8 mouse cellular contexts compared by ENCODE assay signal in genomic region chr5:35583221-35583783, GRCm38 (mm10). TPM values are rescaled to one million over a fixed set of nuclear protein-coding genes. Genes with fewer than 3 reads are reported as not detected.
DNase-seq lines count a peak whose midpoint lies in the region; ATAC-seq and TF ChIP-seq lines count a peak whose summit lies in the region.

No protein-coding gene starts in this region.

- ATAC-seq in G1E (ENCODE audit: extremely low read depth, insufficient number of reproducible peaks, low FRiP score, poor library complexity, severe bottlenecking), result no peak

- no peaks in the 10 kb centered on the region for H3K9me3 ChIP-seq in G1E (replicated peaks)
- H3K9me3 ChIP-seq in hindbrain, embryonic 10.5 days, result no peaks in the 10 kb centered on the region
- no peaks in the 10 kb centered on the region for H3K9me3 ChIP-seq in megakaryocyte, embryonic 14.5 days

- DNase-seq in heart, adult 2 months, result no peak
- no peak for DNase-seq in heart, postnatal 4 days
- DNase-seq in G1E (ENCODE audit: low spot score), result no peak
- no peak for DNase-seq in hindbrain, embryonic 10.5 days (ENCODE audit: low spot score)
- DNase-seq in cerebellum, postnatal 36 days, result no peak
- DNase-seq in thymus, postnatal 0 days (ENCODE audit: low spot score), result no peak
- no peak for DNase-seq in gastrocnemius, postnatal 10 days

- 1% methylated on average over 17 of the region's 17 CpGs for WGBS in heart, adult 2 months
- WGBS in hindbrain, embryonic 10.5 days, result 8% methylated on average over 17 of the region's 17 CpGs

- H3K9ac ChIP-seq in heart, adult 2 months (ENCODE audit: low read depth, low read length), result peak overlapping the region; percentile 68

- no peak for TF ChIP-seq POLR2A in heart, adult 2 months (IDR thresholded peaks at IDR 0.05; ENCODE audit: insufficient read depth, low read depth, low read length)

- H3K36me3 ChIP-seq in heart, adult 2 months (ENCODE audit: control insufficient read depth, insufficient read depth, low read length), result no peaks in the 10 kb centered on the region
- H3K36me3 ChIP-seq in G1E (replicated peaks), result peaks cover 35% of the 10 kb centered on the region
- H3K36me3 ChIP-seq in hindbrain, embryonic 10.5 days, result peaks cover 7% of the 10 kb centered on the region
- peaks cover 39% of the 10 kb centered on the region for H3K36me3 ChIP-seq in megakaryocyte, embryonic 14.5 days (replicated peaks; ENCODE audit: low read length)

- H3K4me1 ChIP-seq in heart, adult 2 months (ENCODE audit: control insufficient read depth, insufficient read depth, low read length), result peaks cover 3% of the 10 kb centered on the region
- peaks cover 32% of the 10 kb centered on the region for H3K4me1 ChIP-seq in G1E (ENCODE audit: insufficient read depth, low read depth, low read length)
- H3K4me1 ChIP-seq in hindbrain, embryonic 10.5 days (replicated peaks), result peaks cover 15% of the 10 kb centered on the region
- peaks cover 56% of the 10 kb centered on the region for H3K4me1 ChIP-seq in megakaryocyte, embryonic 14.5 days

- peak overlapping the region; percentile 88 for H3K27ac ChIP-seq in heart, adult 2 months
- peak overlapping the region; percentile 85 for H3K27ac ChIP-seq in hindbrain, embryonic 10.5 days

- TF ChIP-seq EP300 in heart, adult 2 months (IDR thresholded peaks at IDR 0.05; ENCODE audit: insufficient read depth, low read depth, low read length), result no peak

- H3K27me3 ChIP-seq in heart, adult 2 months (ENCODE audit: control insufficient read depth, insufficient read depth, low read length), result no peaks in the 10 kb centered on the region
- no peaks in the 10 kb centered on the region; the same call in 1 of the 2 replicates for H3K27me3 ChIP-seq in G1E (ENCODE audit: insufficient read depth, low read length)
- no peaks in the 10 kb centered on the region for H3K27me3 ChIP-seq in hindbrain, embryonic 10.5 days (ENCODE audit: insufficient read depth, poor library complexity, severe bottlenecking)
- no peaks in the 10 kb centered on the region for H3K27me3 ChIP-seq in megakaryocyte, embryonic 14.5 days (replicated peaks)

- no peaks in the 10 kb centered on the region for H3K79me2 ChIP-seq in heart, adult 2 months (replicated peaks; ENCODE audit: control insufficient read depth, insufficient read depth, low read length)

- intact Hi-C loops in heart, adult 2 months (cut with DNase I), result loop anchor here (5.0 kb wide), 1 partner anchor 174 kb away; the partner anchor contains the start of gene Ablim2

- TF ChIP-seq CTCF in heart, adult 2 months (IDR thresholded peaks at IDR 0.05), result no peak
- no peak for TF ChIP-seq CTCF in G1E (IDR thresholded peaks at IDR 0.05; ENCODE audit: low read depth, low read length)

- peak overlapping the region; percentile 93 for H3K4me3 ChIP-seq in heart, adult 2 months
- peak overlapping the region; percentile 79 for H3K4me3 ChIP-seq in G1E (ENCODE audit: low read depth, low read length)
- H3K4me3 ChIP-seq in hindbrain, embryonic 10.5 days, result peak overlapping the region; percentile 71
- peak overlapping the region; percentile 93 for H3K4me3 ChIP-seq in megakaryocyte, embryonic 14.5 days (replicated peaks)

RNA-seq across cellular contexts. Expression of gene Acox3, which starts 0.5 kb away (rescaled TPM):
- 10 to 100 TPM; 21.8 to 28.3 TPM for total RNA-seq in heart, adult 2 months (2021)
- 22.5 and 25.5 TPM in 2 replicates for polyA plus RNA-seq in heart, adult 2 months (2012; rRNA removed)
- total RNA-seq in heart, postnatal 4 days (2021), result 10 to 100 TPM; 20.8 to 23.6 TPM
- total RNA-seq in G1E (2014; fragmentation: Nextera tagmentation) (36.1 and 41.2 TPM in 2 replicates), G1E (2017) (49.0 and 51.8 TPM in 2 replicates)
- polyA plus RNA-seq in G1E (2012), result 6.0 and 8.5 TPM in 2 replicates
- polyA plus RNA-seq in hindbrain, embryonic 10.5 days (2016; fragmentation: Nextera tagmentation; extraction: Ambion mirVana), result 10.9 and 14.2 TPM in 2 replicates
- polyA plus RNA-seq in megakaryocyte, embryonic 14.5 days (2012; ENCODE audit: insufficient read depth, low replicate concordance), result 2.2 and 5.1 TPM in 2 replicates
- 15.2 TPM in 2 replicates for polyA plus RNA-seq in thymus, postnatal 0 days (2015; fragmentation: Nextera tagmentation; extraction: Ambion mirVana)
- total RNA-seq in gastrocnemius, postnatal 10 days (2021), result 10 to 100 TPM; 11.1 to 14.5 TPM

RNA-seq across cellular contexts. Expression of gene Trmt44, which starts 8.4 kb away (rescaled TPM):
- 1 to 10 TPM; 1.9 to 2.0 TPM for total RNA-seq in heart, adult 2 months (2021)
- 1.7 and 2.0 TPM in 2 replicates for polyA plus RNA-seq in heart, adult 2 months (2012; rRNA removed)
- 1 to 10 TPM; 4.1 to 4.6 TPM for total RNA-seq in heart, postnatal 4 days (2021)
- total RNA-seq in G1E (2014; fragmentation: Nextera tagmentation) (14.7 and 16.4 TPM in 2 replicates), G1E (2017) (15.0 and 18.0 TPM in 2 replicates)
- 4.2 and 5.9 TPM in 2 replicates for polyA plus RNA-seq in G1E (2012)
- 8.2 and 9.1 TPM in 2 replicates for polyA plus RNA-seq in hindbrain, embryonic 10.5 days (2016; fragmentation: Nextera tagmentation; extraction: Ambion mirVana)
- 1.2 and 2.3 TPM in 2 replicates for polyA plus RNA-seq in megakaryocyte, embryonic 14.5 days (2012; ENCODE audit: insufficient read depth, low replicate concordance)
- polyA plus RNA-seq in thymus, postnatal 0 days (2015; fragmentation: Nextera tagmentation; extraction: Ambion mirVana), result 6.0 TPM in 2 replicates
- 1 to 10 TPM; 2.0 to 3.9 TPM for total RNA-seq in gastrocnemius, postnatal 10 days (2021)

RNA-seq across cellular contexts. Expression of gene Cpz, which starts 57.8 kb away (rescaled TPM):
- under 1 TPM; 0.39 to 0.50 TPM for total RNA-seq in heart, adult 2 months (2021)
- 2.2 and 2.3 TPM in 2 replicates for polyA plus RNA-seq in heart, adult 2 months (2012; rRNA removed)
- total RNA-seq in heart, postnatal 4 days (2021), result 1 to 10 TPM; 3.2 to 3.6 TPM
- total RNA-seq in G1E (2014; fragmentation: Nextera tagmentation), result 9.7 and 15.1 TPM in 2 replicates
- total RNA-seq in G1E (2017), result 19.8 and 22.4 TPM in 2 replicates
- 6.0 and 6.8 TPM in 2 replicates for polyA plus RNA-seq in G1E (2012)
- 4.7 and 5.0 TPM in 2 replicates for polyA plus RNA-seq in hindbrain, embryonic 10.5 days (2016; fragmentation: Nextera tagmentation; extraction: Ambion mirVana)
- polyA plus RNA-seq in megakaryocyte, embryonic 14.5 days (2012; ENCODE audit: insufficient read depth, low replicate concordance), result not detected in 2 replicates
- 0.60 and 0.72 TPM in 2 replicates for polyA plus RNA-seq in thymus, postnatal 0 days (2015; fragmentation: Nextera tagmentation; extraction: Ambion mirVana)
- total RNA-seq in gastrocnemius, postnatal 10 days (2021), result 10 to 100 TPM; 18.3 to 26.3 TPM
